Mouse (Mus musculus) forebrain, embryonic 13.5 days (tissue): ENCODE measurements around the gene Top3b. TPM values are rescaled to one million over a fixed set of nuclear protein-coding genes. Genes with fewer than 3 reads are reported as not detected.

Experiments used
- ATAC-seq: fragments of 200-750 bp; cut with Nextera tagmentation; 2 replicates; pipeline ENCODE4 v1.8.0; 2017
- H3K27ac ChIP-seq: fragments of 300-500 bp; sonication (generic); 2 replicates; pipeline ENCODE4 v1.5.1; 2015; ENCODE audit warnings: inconsistent platforms, mild to moderate bottlenecking, moderate library complexity
- H3K27me3 ChIP-seq: fragments of 300-500 bp; sonication (generic); 2 replicates; pipeline ENCODE4 v1.6.1; 2015; ENCODE audit warnings: mild to moderate bottlenecking, inconsistent platforms
- H3K36me3 ChIP-seq: fragments of 300-500 bp; sonication (generic); 2 replicates; pipeline ENCODE4 v1.6.1; 2015; ENCODE audit warnings: mild to moderate bottlenecking, inconsistent platforms; ENCODE audit not compliant: poor library complexity, severe bottlenecking
- H3K4me1 ChIP-seq: fragments of 300-500 bp; sonication (generic); 2 replicates; pipeline ENCODE4 v1.6.1; 2015; ENCODE audit warnings: inconsistent platforms
- H3K4me2 ChIP-seq: fragments of 300-500 bp; sonication (generic); 2 replicates; pipeline ENCODE4 v1.6.1; 2015; ENCODE audit warnings: inconsistent platforms, mild to moderate bottlenecking, moderate library complexity
- H3K4me3 ChIP-seq: fragments of 300-500 bp; sonication (generic); 2 replicates; pipeline ENCODE4 v1.5.1; 2015; ENCODE audit warnings: mild to moderate bottlenecking, inconsistent platforms
- H3K9ac ChIP-seq: fragments of 300-500 bp; sonication (generic); 2 replicates; pipeline ENCODE4 v1.6.1; 2015; ENCODE audit warnings: mild to moderate bottlenecking, inconsistent platforms
- H3K9me3 ChIP-seq: fragments of 300-500 bp; sonication (generic); replicated peaks from 2 replicates; pipeline ENCODE4 v1.6.1; 2016; ENCODE audit warnings: inconsistent platforms
- WGBS: fragments of 180-500 bp; shearing (Covaris S2); methylation state at CpG from one replicate; pipeline ENCODE4 v1.1.7; 2015; 5-methylcytosine and 5-hydroxymethylcytosine counted together
- polyA plus RNA-seq: library from polyadenylated mRNA; unstranded; fragments of >200 nt; fragmentation: Nextera tagmentation; extraction: Ambion mirVana; gene quantifications from 2 replicates; pipeline ENCODE4 v1.2.1, GENCODE M21; 2015

The Top3b gene
- polyA plus RNA-seq, 1 experiment from 2014 or later: 65.2 TPM

DNA sequence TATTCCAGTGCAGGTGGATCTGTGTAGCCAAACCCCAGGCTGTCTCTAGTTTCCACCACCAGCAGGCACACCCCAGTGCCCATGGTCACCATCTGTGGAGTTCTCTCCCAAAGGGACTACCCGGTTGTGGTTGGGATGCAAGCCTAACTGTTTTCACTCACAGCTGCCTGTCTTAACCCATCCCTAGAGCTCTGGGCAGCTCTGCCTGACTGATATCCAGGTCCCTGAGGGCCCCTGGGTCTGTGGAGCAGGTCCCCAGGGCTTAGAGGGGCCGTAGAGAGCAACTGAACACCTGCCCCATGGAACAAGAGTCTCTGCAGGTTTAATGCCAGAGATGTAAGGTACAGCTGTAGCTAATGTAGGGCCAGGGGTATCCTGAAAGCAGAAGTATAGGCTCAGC is 6.6 kb upstream of the Top3b start, which contains the start of gene Igll1:
Igll1 (minus strand) TSS at position 8 of the 400 bp plus-strand sequence.
- H3K36me3 ChIP-seq: no peaks in the 10 kb centered on the region
- no peak within 1 kb of the TSS for H3K9ac ChIP-seq
- no peak within 1 kb of the TSS for H3K27ac ChIP-seq
- no peak for ATAC-seq
- no peaks in the 10 kb centered on the region for H3K27me3 ChIP-seq
- H3K4me2 ChIP-seq: no peak within 1 kb of the TSS
- H3K9me3 ChIP-seq: no peaks in the 10 kb centered on the region
- no peaks in the 10 kb centered on the region for H3K4me1 ChIP-seq
- WGBS: 72% methylated on average over 2 of the region's 2 CpGs
- H3K4me3 ChIP-seq: no peak within 1 kb of the TSS

DNA sequence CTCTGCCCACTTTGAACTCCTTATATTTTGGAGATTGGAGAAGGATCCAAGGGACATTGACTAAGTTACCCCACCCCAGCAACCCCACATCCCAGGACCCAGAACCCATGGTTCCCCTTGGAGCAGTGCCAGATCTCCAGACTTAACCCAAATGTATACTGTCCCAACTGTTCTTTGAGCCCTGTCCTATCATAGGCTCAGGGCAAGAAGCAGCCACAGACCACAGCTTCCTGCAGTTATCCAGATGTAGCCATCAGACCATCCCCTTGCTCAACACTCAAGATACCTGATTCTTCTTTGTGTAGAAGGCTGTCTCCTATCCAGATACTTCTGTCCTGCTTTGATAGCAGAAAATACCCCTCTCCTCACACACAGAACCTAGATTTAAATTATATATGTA is 5.3 kb upstream of the Top3b start:
- H3K9me3 ChIP-seq: no peaks in the 10 kb centered on the region
- H3K9ac ChIP-seq: no peak overlapping the region
- no peaks in the 10 kb centered on the region for H3K36me3 ChIP-seq
- H3K27ac ChIP-seq: no peak overlapping the region
- H3K27me3 ChIP-seq: no peaks in the 10 kb centered on the region
- ATAC-seq: no peak
- H3K4me2 ChIP-seq: no peak overlapping the region
- H3K4me3 ChIP-seq: no peak overlapping the region
- no peaks in the 10 kb centered on the region for H3K4me1 ChIP-seq

DNA sequence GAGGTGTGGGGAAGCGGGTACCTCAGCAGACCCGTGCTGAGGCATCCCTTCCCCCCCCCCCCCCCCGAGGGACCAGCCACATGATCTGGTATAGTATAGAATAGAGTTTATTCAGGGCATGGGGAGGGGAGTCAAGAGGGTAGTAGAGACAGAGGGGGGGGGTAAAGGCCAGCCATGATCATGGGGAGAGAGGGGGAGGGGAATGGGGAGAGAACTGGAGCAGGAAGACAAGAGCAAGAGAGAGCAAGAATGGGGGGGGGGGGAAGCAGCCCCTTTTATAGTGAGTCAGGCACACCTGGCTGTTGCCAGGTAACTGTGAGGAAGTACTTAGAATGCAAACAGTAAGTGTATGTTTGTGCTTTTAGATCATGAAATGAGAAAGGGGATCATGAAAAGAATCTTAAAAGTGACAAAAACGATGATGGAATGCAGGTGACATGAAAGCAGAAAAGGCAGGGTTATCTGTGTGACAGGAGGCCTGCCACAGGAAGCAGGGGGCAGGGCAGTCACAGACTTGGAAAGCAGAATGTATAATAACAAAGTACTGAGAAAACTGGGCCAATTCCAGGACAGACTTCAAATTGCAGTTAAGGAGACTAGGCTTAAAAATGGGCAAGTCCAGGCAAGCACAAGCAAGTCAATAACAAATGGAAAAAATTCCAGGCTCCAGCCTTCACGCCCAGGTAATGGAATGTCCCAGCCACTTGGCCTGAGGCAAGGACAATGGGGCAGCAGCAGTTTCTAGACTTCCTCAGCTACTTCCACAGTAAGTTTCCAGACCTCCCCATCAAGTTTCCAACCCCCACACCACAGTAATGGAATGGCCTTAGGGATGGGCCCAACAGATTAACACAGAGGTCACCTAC is 4.6 kb upstream of the Top3b start:
- H3K9me3 ChIP-seq: no peaks in the 10 kb centered on the region
- no peaks in the 10 kb centered on the region for H3K36me3 ChIP-seq
- no peak for ATAC-seq
- no peaks in the 10 kb centered on the region for H3K27me3 ChIP-seq
- H3K9ac ChIP-seq: no peak overlapping the region
- no peak overlapping the region for H3K4me3 ChIP-seq
- no peak overlapping the region for H3K4me2 ChIP-seq
- H3K27ac ChIP-seq: no peak overlapping the region
- H3K4me1 ChIP-seq: no peaks in the 10 kb centered on the region
- WGBS: 55% methylated on average over 4 of the region's 5 CpGs

DNA sequence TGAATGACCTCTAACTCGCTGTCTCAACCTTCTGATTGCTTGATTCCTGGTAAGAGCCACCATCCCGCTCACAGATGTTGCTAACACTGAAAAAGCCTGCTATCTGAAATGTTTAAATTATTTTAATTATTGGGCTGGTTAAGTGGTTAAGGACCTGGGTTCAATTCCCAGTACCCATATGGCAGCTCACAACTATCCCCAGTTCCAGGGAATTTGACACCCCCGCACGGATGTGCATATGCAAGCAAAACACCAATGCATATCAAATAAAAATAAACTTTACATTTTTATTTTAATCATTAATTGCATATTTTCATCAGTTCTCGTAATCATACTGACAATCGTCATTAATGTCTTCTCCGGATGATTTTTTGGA is 307 bp upstream of the Top3b start:
- WGBS: 34% methylated on average over 7 of the region's 7 CpGs
- Histone ChIP-seq H3K4me3 (peak overlapping the region; percentile 78), H3K4me1 (peaks cover 16% of the 10 kb centered on the region), H3K9ac (no peak overlapping the region; the same call in 1 of the 2 replicates), H3K27me3 (no peaks in the 10 kb centered on the region), H3K4me2 (peak overlapping the region; percentile 81), H3K27ac (peak overlapping the region; percentile 92), H3K9me3 (no peaks in the 10 kb centered on the region), H3K36me3 (peaks cover 7% of the 10 kb centered on the region; the same call in 1 of the 2 replicates)
- ATAC-seq: peak; percentile 69

DNA sequence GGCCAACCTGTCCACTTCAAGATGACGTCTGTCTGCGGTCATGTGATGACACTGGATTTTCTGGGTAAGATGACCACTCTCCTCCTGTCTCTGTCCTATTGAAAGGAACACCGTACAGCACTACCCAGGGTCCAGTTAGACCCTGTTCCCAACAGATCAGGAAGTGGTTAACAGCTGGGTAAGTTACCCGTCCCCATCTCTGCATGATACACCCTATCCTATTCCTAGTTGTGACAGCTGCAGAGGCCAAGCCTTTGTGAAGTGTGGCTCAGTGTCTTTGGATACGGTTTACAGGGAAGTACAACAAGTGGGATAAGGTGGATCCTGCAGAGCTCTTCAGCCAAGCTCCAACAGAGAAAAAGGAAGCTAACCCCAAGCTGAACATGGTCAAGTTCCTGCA is 8.5 kb downstream of the Top3b start:
- 90% methylated on average over 5 of the region's 5 CpGs for WGBS
- Histone ChIP-seq H3K4me2 (no peak overlapping the region), H3K4me1 (no peaks in the 10 kb centered on the region), H3K27me3 (no peaks in the 10 kb centered on the region), H3K9me3 (peaks cover 7% of the 10 kb centered on the region), H3K27ac (no peak overlapping the region), H3K36me3 (peaks cover 85% of the 10 kb centered on the region), H3K4me3 (no peak overlapping the region), H3K9ac (no peak overlapping the region)
- no peak for ATAC-seq

DNA sequence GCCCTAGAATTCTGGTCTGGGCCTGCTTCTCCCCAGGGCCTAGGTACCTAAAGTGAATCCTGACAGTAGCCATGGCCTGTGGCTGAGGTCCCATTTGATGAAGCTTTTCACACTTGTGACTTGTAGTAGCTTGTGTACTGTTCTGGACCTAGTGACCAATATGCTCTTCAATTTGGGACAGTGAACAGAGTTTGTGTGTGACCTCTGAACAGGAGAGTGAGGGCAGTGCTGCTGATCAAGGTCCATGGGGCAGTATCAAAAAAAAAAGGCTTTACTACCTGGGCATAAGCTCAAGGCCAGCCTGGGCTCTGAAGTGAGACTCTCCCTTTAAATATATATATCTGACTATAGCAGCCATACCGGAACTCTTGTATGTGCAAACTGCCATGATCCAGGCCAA is 17.8 kb downstream of the Top3b start:
- no peak overlapping the region for H3K4me3 ChIP-seq
- H3K4me1 ChIP-seq: no peaks in the 10 kb centered on the region
- no peak overlapping the region for H3K4me2 ChIP-seq
- H3K27ac ChIP-seq: no peak overlapping the region
- no peaks in the 10 kb centered on the region for H3K9me3 ChIP-seq
- H3K9ac ChIP-seq: no peak overlapping the region
- no peak for ATAC-seq
- 100% methylated on average over 1 of the region's 1 CpGs for WGBS
- peaks cover 99% of the 10 kb centered on the region for H3K36me3 ChIP-seq
- H3K27me3 ChIP-seq: no peaks in the 10 kb centered on the region

DNA sequence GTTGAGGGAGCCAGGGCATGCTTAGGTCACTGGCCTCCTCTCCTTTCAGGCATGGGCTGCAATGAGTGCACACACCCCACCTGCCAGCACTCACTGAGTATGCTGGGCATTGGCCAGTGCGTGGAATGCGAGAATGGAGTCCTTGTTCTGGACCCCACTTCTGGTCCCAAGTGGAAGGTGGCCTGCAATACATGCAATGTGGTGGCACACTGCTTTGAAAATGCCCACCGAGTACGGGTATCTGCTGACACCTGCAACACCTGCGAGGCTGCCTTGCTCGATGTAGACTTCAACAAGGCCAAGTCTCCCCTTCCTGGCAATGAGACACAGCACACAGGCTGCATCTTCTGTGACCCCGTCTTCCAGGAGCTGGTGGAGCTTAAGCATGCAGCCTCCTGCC is 21.8 kb downstream of the Top3b start:
- no peak overlapping the region for H3K27ac ChIP-seq
- no peak for ATAC-seq
- no peak overlapping the region for H3K9ac ChIP-seq
- peaks cover 69% of the 10 kb centered on the region for H3K36me3 ChIP-seq
- WGBS: 89% methylated on average over 7 of the region's 7 CpGs
- H3K4me2 ChIP-seq: no peak overlapping the region
- no peaks in the 10 kb centered on the region for H3K9me3 ChIP-seq
- peaks cover 10% of the 10 kb centered on the region for H3K4me1 ChIP-seq
- no peaks in the 10 kb centered on the region for H3K27me3 ChIP-seq
- H3K4me3 ChIP-seq: no peak overlapping the region

DNA sequence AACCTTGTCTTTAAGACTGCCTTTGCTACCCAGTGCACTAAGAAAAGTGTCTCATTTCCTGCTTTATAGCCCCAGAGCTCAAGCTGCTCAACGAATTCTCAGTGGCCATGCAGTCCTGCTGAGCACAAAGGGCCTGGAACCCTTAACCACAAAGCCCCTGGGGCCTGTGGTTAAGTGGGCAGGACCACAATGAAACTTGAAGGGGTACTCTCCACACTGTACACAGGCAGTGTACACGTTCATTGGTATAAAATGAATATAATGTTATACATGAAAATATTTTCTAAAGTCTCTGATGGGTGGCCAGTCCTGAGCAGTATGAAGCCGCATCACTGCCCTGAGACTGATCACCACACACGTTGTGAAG is 25.5 kb downstream of the Top3b start:
- H3K27me3 ChIP-seq: no peaks in the 10 kb centered on the region

DNA sequence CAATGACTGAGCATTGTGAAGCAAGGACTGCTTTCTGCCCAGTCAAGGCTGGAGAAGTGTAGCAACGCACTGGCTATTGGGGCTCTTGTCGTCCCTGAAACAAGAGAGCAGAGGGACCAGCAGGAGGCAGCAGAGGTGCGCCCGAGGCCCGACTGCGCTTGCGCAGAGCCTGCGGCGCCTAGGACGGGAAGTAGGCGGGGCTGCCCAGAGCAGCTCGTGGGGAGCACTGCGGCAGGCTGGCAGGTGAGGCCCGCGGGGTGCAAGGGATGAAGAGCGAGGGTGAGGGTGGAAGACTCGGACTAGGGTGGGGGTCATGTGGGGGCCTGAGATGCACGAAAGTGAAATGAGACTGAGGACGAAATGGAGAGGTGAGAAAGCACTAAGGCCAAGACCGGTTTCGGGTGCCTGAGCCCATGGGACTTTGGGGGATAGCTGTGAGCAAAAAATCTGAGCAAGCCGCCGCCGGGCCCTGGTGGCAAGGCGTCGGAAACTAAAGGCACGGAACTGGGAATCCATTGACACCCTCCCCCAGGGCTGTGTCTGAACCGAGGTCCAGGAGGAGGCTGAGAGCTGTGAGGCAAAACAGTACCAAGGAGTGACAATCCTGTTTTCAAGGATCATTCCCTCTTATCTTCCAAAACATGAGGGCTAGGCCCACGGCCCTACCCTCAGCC is 26.0 kb downstream of the Top3b start, which contains the start of gene Ppm1f:
Ppm1f (plus strand) TSS at position 88 of the 674 bp plus-strand sequence.
- Histone ChIP-seq H3K9me3 (no peaks in the 10 kb centered on the region), H3K4me2 (peak within 1 kb of the TSS; percentile 67), H3K36me3 (peaks cover 28% of the 10 kb centered on the region), H3K9ac (peak within 1 kb of the TSS; percentile 81), H3K27me3 (no peaks in the 10 kb centered on the region), H3K27ac (peak within 1 kb of the TSS; percentile 36), H3K4me1 (peaks cover 23% of the 10 kb centered on the region), H3K4me3 (peak within 1 kb of the TSS; percentile 60)
- WGBS: under 1% methylated on average over 29 of the region's 29 CpGs
- ATAC-seq: peak; percentile 92

More for the DNA sequence above, 25.5 kb downstream of the Top3b start:
- Histone ChIP-seq H3K4me2 (peak overlapping the region; percentile 67), H3K27ac (no peak overlapping the region), H3K36me3 (peaks cover 33% of the 10 kb centered on the region), H3K9me3 (no peaks in the 10 kb centered on the region), H3K4me1 (peaks cover 23% of the 10 kb centered on the region), H3K9ac (peak overlapping the region; percentile 31; the same call in 1 of the 2 replicates), H3K4me3 (no peak overlapping the region; the same call in 1 of the 2 replicates)
- WGBS: 20% methylated on average over 4 of the region's 4 CpGs
- no peak for ATAC-seq

DNA sequence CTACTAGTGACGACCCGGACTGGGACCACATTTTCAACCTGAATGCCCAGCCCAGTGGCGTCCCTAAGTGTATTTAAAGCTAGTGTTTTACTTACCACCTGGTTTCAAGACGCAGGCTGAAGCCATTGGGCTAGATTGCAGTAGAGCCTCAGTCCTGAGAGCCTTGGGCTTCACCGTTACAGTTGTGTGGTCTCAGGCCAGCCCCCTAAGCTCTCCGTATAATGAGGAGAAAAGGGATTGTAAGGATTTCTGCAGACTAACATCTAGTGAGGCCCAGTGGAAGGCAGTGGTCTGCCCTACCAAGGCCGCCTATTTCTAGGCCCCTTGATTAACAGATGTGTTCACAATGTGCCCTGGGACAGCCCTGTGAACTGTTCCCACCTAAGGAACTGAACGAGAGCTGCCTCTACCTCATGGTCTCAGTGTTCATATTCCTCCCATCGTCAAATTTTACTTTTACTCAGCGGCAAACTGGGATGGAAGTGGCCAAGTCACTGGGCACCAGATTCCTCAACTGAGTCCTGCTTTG is 26.6 kb downstream of the Top3b start:
- Histone ChIP-seq H3K27me3 (no peaks in the 10 kb centered on the region), H3K36me3 (peaks cover 22% of the 10 kb centered on the region), H3K9ac (peak overlapping the region; percentile 81), H3K9me3 (no peaks in the 10 kb centered on the region), H3K4me2 (peak overlapping the region; percentile 67), H3K4me3 (peak overlapping the region; percentile 60), H3K27ac (peak overlapping the region; percentile 36; the same call in 1 of the 2 replicates), H3K4me1 (peaks cover 23% of the 10 kb centered on the region)
- WGBS: 29% methylated on average over 10 of the region's 10 CpGs
- peak; percentile 6 for ATAC-seq

DNA sequence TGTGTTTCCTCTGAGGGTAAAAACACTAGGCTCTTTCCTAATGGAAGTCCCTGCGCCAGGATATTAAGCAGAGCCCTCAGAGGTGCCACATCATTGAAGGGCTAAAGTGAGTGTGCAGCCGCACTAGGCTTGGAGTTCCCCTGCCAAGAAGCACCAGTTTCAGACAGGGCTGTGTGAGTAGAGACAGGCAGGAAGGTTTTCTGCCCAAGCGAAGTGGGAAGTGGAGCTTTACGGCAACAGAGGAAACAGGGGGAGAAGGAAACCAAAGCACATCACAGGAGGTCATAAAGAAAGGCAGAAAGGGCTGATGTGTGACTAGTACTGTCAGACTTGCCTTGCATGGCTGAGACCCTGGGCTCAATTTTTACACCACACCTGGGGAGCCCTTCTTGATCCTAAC is 31.8 kb downstream of the Top3b start:
- Histone ChIP-seq H3K4me3 (no peak overlapping the region), H3K27ac (no peak overlapping the region), H3K27me3 (no peaks in the 10 kb centered on the region), H3K9me3 (no peaks in the 10 kb centered on the region), H3K4me2 (no peak overlapping the region), H3K36me3 (peaks cover 41% of the 10 kb centered on the region), H3K4me1 (peaks cover 13% of the 10 kb centered on the region), H3K9ac (no peak overlapping the region)
- ATAC-seq: no peak
- 91% methylated on average over 4 of the region's 4 CpGs for WGBS

DNA sequence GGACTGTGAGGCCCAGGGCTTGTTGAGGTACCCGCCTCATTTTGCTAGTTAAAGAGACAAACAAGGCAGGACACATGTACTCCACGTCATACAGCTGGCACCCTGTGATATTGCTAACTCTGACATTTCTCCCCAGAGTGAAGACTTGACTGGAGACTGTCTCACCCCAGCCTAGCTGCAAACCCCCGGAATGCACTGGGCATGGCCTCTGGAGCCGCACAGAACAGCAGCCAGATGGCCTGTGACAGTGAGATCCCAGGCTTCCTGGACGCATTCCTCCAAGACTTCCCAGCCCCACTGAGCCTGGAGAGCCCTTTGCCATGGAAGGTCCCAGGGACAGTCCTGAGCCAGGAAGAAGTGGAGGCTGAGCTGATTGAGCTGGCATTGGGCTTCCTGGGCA is 32.7 kb downstream of the Top3b start:
- Histone ChIP-seq H3K27me3 (no peaks in the 10 kb centered on the region), H3K4me3 (no peak overlapping the region), H3K36me3 (peaks cover 49% of the 10 kb centered on the region), H3K9me3 (no peaks in the 10 kb centered on the region), H3K9ac (no peak overlapping the region), H3K4me1 (peaks cover 6% of the 10 kb centered on the region; the same call in 1 of the 2 replicates), H3K27ac (no peak overlapping the region), H3K4me2 (no peak overlapping the region)
- WGBS: 88% methylated on average over 5 of the region's 5 CpGs
- ATAC-seq: no peak
